Mouse (Mus musculus) fibroblast of lung, adult 2 months (primary cell): Measurements from ENCODE around the gene Ugt1a9.

Source experiments
- DNase-seq: peaks from one replicate; pipeline ENCODE4 v3.0.0-alpha.2; 2011; ENCODE audit warnings: low read depth

Ugt1a9 gene

GRCm38 (mm10) chr1:88258881-88259642 is 188.5 kb downstream of the Ugt1a9 start:
- no peak for DNase-seq

- no peak for DNase-seq
Observed at GRCm38 (mm10) chr1:88259643-88260024, 189.0 kb downstream of the Ugt1a9 start.

- DNase-seq, result no peak
Observed at GRCm38 (mm10) chr1:88260114-88260513, 189.5 kb downstream of the Ugt1a9 start.

- no peak for DNase-seq
Observed at GRCm38 (mm10) chr1:88260604-88261377, 190.2 kb downstream of the Ugt1a9 start.

- DNase-seq, result no peak
Observed at GRCm38 (mm10) chr1:88261706-88262105, 191.1 kb downstream of the Ugt1a9 start.

GRCm38 (mm10) chr1:88262255-88262654 is 191.7 kb downstream of the Ugt1a9 start:
- peak; percentile 85 for DNase-seq

GRCm38 (mm10) chr1:88262961-88263360 is 192.4 kb downstream of the Ugt1a9 start:
- no peak for DNase-seq

- no peak for DNase-seq
Observed at GRCm38 (mm10) chr1:88263778-88264177, 193.2 kb downstream of the Ugt1a9 start.

GRCm38 (mm10) chr1:88264237-88264868 is 193.8 kb downstream of the Ugt1a9 start:
- no peak for DNase-seq

GRCm38 (mm10) chr1:88264869-88265240 is 194.3 kb downstream of the Ugt1a9 start:
- no peak for DNase-seq

- no peak for DNase-seq
Observed at GRCm38 (mm10) chr1:88266123-88266522, 195.5 kb downstream of the Ugt1a9 start.

GRCm38 (mm10) chr1:88267489-88267888 is 196.9 kb downstream of the Ugt1a9 start:
- DNase-seq, result no peak

GRCm38 (mm10) chr1:88268070-88268469 is 197.5 kb downstream of the Ugt1a9 start:
- no peak for DNase-seq
